Mouse (Mus musculus) MEL (cell line): Measurements from ENCODE around the gene Catsperz.

ENCODE experiments used
- CHD1 ChIP-seq: IDR thresholded peaks from 2 replicates; pipeline ENCODE4 v1.6.1; 2012; ENCODE audit warnings: low read depth, mild to moderate bottlenecking, inconsistent platforms, low read length, improper control_type of control experiment
- CTCF ChIP-seq, 3 experiments: IDR thresholded peaks in 2 of 3; conservative IDR thresholded peaks in 1 of 3; 2 replicates each; pipeline ENCODE4 v1.5.1; 2011 to 2012; ENCODE audit warnings: low read length in 3 of 3, low read depth in 2 of 3, mild to moderate bottlenecking in 2 of 3, improper control_type of control experiment in 1 of 3, inconsistent platforms in 1 of 3, mixed read lengths in 1 of 3, moderate library complexity in 1 of 3; ENCODE audit not compliant: control insufficient read depth in 1 of 3, insufficient read depth in 1 of 3, poor library complexity in 1 of 3, severe bottlenecking in 1 of 3
- ETS1 ChIP-seq: IDR thresholded peaks from 2 replicates; pipeline ENCODE4 v1.6.1; 2012; ENCODE audit warnings: low read depth, mild to moderate bottlenecking, inconsistent platforms, low read length, improper control_type of control experiment, moderate library complexity
- GATA1 ChIP-seq: IDR thresholded peaks from 2 replicates; pipeline ENCODE4 v1.6.1; 2011; ENCODE audit warnings: low read depth, low read length, improper control_type of control experiment
- MAFK ChIP-seq: IDR thresholded peaks from 2 replicates; pipeline ENCODE4 v1.6.1; 2011; ENCODE audit warnings: low read depth, mild to moderate bottlenecking, low read length, improper control_type of control experiment, borderline replicate concordance
- MAZ ChIP-seq: IDR thresholded peaks from 2 replicates; pipeline ENCODE4 v1.6.1; 2012; ENCODE audit warnings: low read depth, mild to moderate bottlenecking, inconsistent platforms, low read length, improper control_type of control experiment
- MYB ChIP-seq: IDR thresholded peaks from 2 replicates; pipeline ENCODE4 v1.6.1; 2011; ENCODE audit warnings: mild to moderate bottlenecking, low read depth, low read length, improper control_type of control experiment
- POLR2A ChIP-seq, 2 experiments: IDR thresholded peaks; 2 replicates each; pipeline ENCODE4 v1.6.1; 2011 to 2012; ENCODE audit warnings: low read length in 2 of 2, mild to moderate bottlenecking in 2 of 2, control low read depth in 1 of 2, improper control_type of control experiment in 1 of 2, low read depth in 1 of 2, moderate library complexity in 1 of 2; ENCODE audit not compliant: control insufficient read depth in 1 of 2, insufficient read depth in 1 of 2, poor library complexity in 1 of 2
- POLR2AphosphoS2 ChIP-seq: IDR thresholded peaks from 2 replicates; pipeline ENCODE4 v1.6.1; 2011; ENCODE audit warnings: low read length, improper control_type of control experiment
- POLR2AphosphoS5 ChIP-seq: IDR thresholded peaks from 2 replicates; pipeline ENCODE4 v1.6.1; 2012; ENCODE audit warnings: low read depth, borderline replicate concordance, mild to moderate bottlenecking, inconsistent platforms, low read length, moderate library complexity, mixed read lengths
- SMC3 ChIP-seq: IDR thresholded peaks from 2 replicates; pipeline ENCODE4 v1.6.1; 2011; ENCODE audit warnings: low read depth, low read length, improper control_type of control experiment
- USF1 ChIP-seq: IDR thresholded peaks from 2 replicates; pipeline ENCODE4 v1.6.1; 2014; ENCODE audit warnings: low read depth, mild to moderate bottlenecking, inconsistent platforms, low read length, improper control_type of control experiment, moderate library complexity
- ZC3H11A ChIP-seq: IDR thresholded peaks from 2 replicates; pipeline ENCODE4 v1.6.1; 2012; ENCODE audit warnings: low read depth, mild to moderate bottlenecking, inconsistent platforms, low read length, improper control_type of control experiment

- TF ChIP-seq CTCF (IDR thresholded peaks at IDR 0.05 in 2 of 3, conservative IDR thresholded peaks at IDR 0.05 in 1 of 3; ENCODE audit: control insufficient read depth in 1 of 3, insufficient read depth in 1 of 3, low read depth in 2 of 3, low read length in 3 of 3, poor library complexity in 1 of 3, severe bottlenecking in 1 of 3) (no peak), ETS1 (no peak), POLR2A (IDR thresholded peaks at IDR 0.05; ENCODE audit: control insufficient read depth in 1 of 2, insufficient read depth in 1 of 2, low read depth in 1 of 2, low read length in 2 of 2, poor library complexity in 1 of 2) (no peak), MAFK (no peak), GATA1 (no peak), CHD1 (no peak), POLR2AphosphoS5 (no peak), USF1 (no peak), ZC3H11A (no peak), MYB (no peak), POLR2AphosphoS2 (no peak), MAZ (no peak), SMC3 (no peak)
Measured at GRCm38 (mm10) chr19:6949532-6949931, 24.4 kb upstream of the Catsperz start.
